Mouse (Mus musculus) embryonic facial prominence, embryonic 12.5 days (tissue): ENCODE data around the gene Mettl1. TPM values are rescaled to one million over a fixed set of nuclear protein-coding genes. Genes with fewer than 3 reads are reported as not detected.
A peak's percentile ranks its signal among the peaks of the same experiment; 100 is the strongest.

Source experiments
- ATAC-seq: fragments of 200-750 bp; cut with Nextera tagmentation; 2 replicates; pipeline ENCODE4 v1.8.0; 2017; ENCODE audit not compliant: insufficient number of reproducible peaks, insufficient read depth, low FRiP score, low TSS enrichment
- H3K27ac ChIP-seq: fragments of 300-500 bp; sonication (generic); 2 replicates; pipeline ENCODE4 v1.5.1; 2016; ENCODE audit warnings: mild to moderate bottlenecking
- H3K27me3 ChIP-seq: fragments of 300-500 bp; sonication (generic); 2 replicates; pipeline ENCODE4 v1.6.1; 2016; ENCODE audit warnings: mild to moderate bottlenecking, moderate library complexity
- H3K36me3 ChIP-seq: fragments of 300-500 bp; sonication (generic); 2 replicates; pipeline ENCODE4 v1.6.1; 2016; ENCODE audit warnings: mild to moderate bottlenecking
- H3K4me1 ChIP-seq: fragments of 300-500 bp; sonication (generic); 2 replicates; pipeline ENCODE4 v1.6.1; 2016
- H3K4me2 ChIP-seq: fragments of 300-500 bp; sonication (generic); replicated peaks from 2 replicates; pipeline ENCODE4 v1.6.1; 2016; ENCODE audit warnings: mild to moderate bottlenecking, moderate library complexity
- H3K4me3 ChIP-seq: fragments of 300-500 bp; sonication (generic); 2 replicates; pipeline ENCODE4 v1.5.1; 2016; ENCODE audit warnings: mild to moderate bottlenecking
- H3K9ac ChIP-seq: fragments of 300-500 bp; sonication (generic); 2 replicates; pipeline ENCODE4 v1.6.1; 2016; ENCODE audit warnings: mild to moderate bottlenecking, moderate library complexity
- H3K9me3 ChIP-seq: fragments of 300-500 bp; sonication (generic); 2 replicates; pipeline ENCODE4 v1.6.1; 2016; ENCODE audit warnings: mild to moderate bottlenecking, moderate library complexity
- WGBS: fragments of 180-500 bp; shearing (Covaris S2); methylation state at CpG from one replicate; pipeline ENCODE4 v1.1.7; 2016; 5-methylcytosine and 5-hydroxymethylcytosine counted together
- polyA plus RNA-seq: library from polyadenylated mRNA; unstranded; fragments of >200 nt; fragmentation: Nextera tagmentation; extraction: Ambion mirVana; gene quantifications from 2 replicates; pipeline ENCODE4 v1.2.1, GENCODE M21; 2016

The Mettl1 gene
- polyA plus RNA-seq, 1 experiment from 2014 or later, result 51.6 TPM

GRCm38 (mm10) chr10:127079665-127080391 lies 38.6 kb downstream of the Mettl1 start:
- ATAC-seq, result no peak
- H3K27ac ChIP-seq, result no peak overlapping the region

GRCm38 (mm10) chr10:127080901-127081780 lies 39.9 kb downstream of the Mettl1 start:
- no peak for ATAC-seq
- peak overlapping the region; percentile 99 for H3K4me2 ChIP-seq
- no peak overlapping the region for H3K27ac ChIP-seq
- no peaks in the 10 kb centered on the region for H3K9me3 ChIP-seq
- no peaks in the 10 kb centered on the region for H3K36me3 ChIP-seq
- WGBS, result 3% methylated on average over 48 of the region's 48 CpGs
- H3K4me1 ChIP-seq, result peaks cover 30% of the 10 kb centered on the region
- peak overlapping the region; percentile 40; the same call in 1 of the 2 replicates for H3K9ac ChIP-seq
- peaks cover 90% of the 10 kb centered on the region for H3K27me3 ChIP-seq
- H3K4me3 ChIP-seq, result peak overlapping the region; percentile 62

More at GRCm38 (mm10) chr10:127079665-127080391, 38.6 kb downstream of the Mettl1 start:
- Histone ChIP-seq H3K4me2 (peak overlapping the region; percentile 99), H3K9ac (peak overlapping the region; percentile 75), H3K36me3 (no peaks in the 10 kb centered on the region), H3K4me1 (peaks cover 30% of the 10 kb centered on the region), H3K4me3 (peak overlapping the region; percentile 62), H3K9me3 (no peaks in the 10 kb centered on the region), H3K27me3 (peaks cover 97% of the 10 kb centered on the region)
- WGBS, result 1% methylated on average over 68 of the region's 70 CpGs

- Histone ChIP-seq H3K9ac (no peak overlapping the region), H3K4me1 (peaks cover 30% of the 10 kb centered on the region), H3K27me3 (peaks cover 89% of the 10 kb centered on the region), H3K36me3 (no peaks in the 10 kb centered on the region), H3K4me2 (peak overlapping the region; percentile 99; the same call in 1 of the 2 replicates), H3K9me3 (no peaks in the 10 kb centered on the region), H3K4me3 (peak overlapping the region; percentile 22; the same call in 1 of the 2 replicates), H3K27ac (no peak overlapping the region)
- peak; percentile 17; the same call in 1 of the 2 replicates for ATAC-seq
- 25% methylated on average over 8 of the region's 8 CpGs for whole genome bisulfite sequencing
Observed at GRCm38 (mm10) chr10:127081996-127082620, 40.9 kb downstream of the Mettl1 start.

GRCm38 (mm10) chr10:127083292-127083914 lies 42.2 kb downstream of the Mettl1 start:
- Histone ChIP-seq H3K9me3 (no peaks in the 10 kb centered on the region), H3K27me3 (peaks cover 90% of the 10 kb centered on the region), H3K4me3 (no peak overlapping the region), H3K27ac (no peak overlapping the region), H3K4me2 (no peak overlapping the region), H3K36me3 (no peaks in the 10 kb centered on the region), H3K4me1 (peaks cover 24% of the 10 kb centered on the region), H3K9ac (no peak overlapping the region)
- ATAC-seq, result no peak
- WGBS, result 22% methylated on average over 8 of the region's 8 CpGs

- Histone ChIP-seq H3K36me3 (no peaks in the 10 kb centered on the region), H3K4me3 (no peak overlapping the region), H3K9ac (no peak overlapping the region), H3K27ac (no peak overlapping the region), H3K9me3 (no peaks in the 10 kb centered on the region), H3K4me2 (no peak overlapping the region), H3K27me3 (peaks cover 90% of the 10 kb centered on the region), H3K4me1 (peaks cover 24% of the 10 kb centered on the region)
- 58% methylated on average over 5 of the region's 5 CpGs for WGBS
- ATAC-seq, result no peak
Observed at GRCm38 (mm10) chr10:127083915-127084306, 42.7 kb downstream of the Mettl1 start.

- peaks cover 14% of the 10 kb centered on the region for H3K4me1 ChIP-seq
- 78% methylated on average over 9 of the region's 9 CpGs for WGBS
Observed at GRCm38 (mm10) chr10:127085052-127085451, 43.8 kb downstream of the Mettl1 start.

GRCm38 (mm10) chr10:127085633-127086032 lies 44.4 kb downstream of the Mettl1 start:
- peaks cover 91% of the 10 kb centered on the region for H3K27me3 ChIP-seq
- peaks cover 15% of the 10 kb centered on the region for H3K4me1 ChIP-seq
- no peak for ATAC-seq
- WGBS, result 74% methylated on average over 6 of the region's 6 CpGs
- H3K36me3 ChIP-seq, result no peaks in the 10 kb centered on the region
- no peak overlapping the region for H3K4me3 ChIP-seq
- H3K4me2 ChIP-seq, result no peak overlapping the region
- no peak overlapping the region for H3K27ac ChIP-seq
- H3K9me3 ChIP-seq, result no peaks in the 10 kb centered on the region
- no peak overlapping the region for H3K9ac ChIP-seq

More at GRCm38 (mm10) chr10:127085052-127085451, 43.8 kb downstream of the Mettl1 start:
- H3K4me2 ChIP-seq, result no peak overlapping the region
- no peak overlapping the region for H3K9ac ChIP-seq
- no peaks in the 10 kb centered on the region for H3K9me3 ChIP-seq
- ATAC-seq, result no peak
- no peak overlapping the region for H3K27ac ChIP-seq
- H3K27me3 ChIP-seq, result peaks cover 91% of the 10 kb centered on the region
- no peaks in the 10 kb centered on the region for H3K36me3 ChIP-seq
- H3K4me3 ChIP-seq, result no peak overlapping the region

- Histone ChIP-seq H3K4me1 (peaks cover 19% of the 10 kb centered on the region), H3K27me3 (peaks cover 77% of the 10 kb centered on the region), H3K27ac (no peak overlapping the region), H3K9ac (no peak overlapping the region), H3K4me2 (peak overlapping the region; percentile 30), H3K4me3 (peak overlapping the region; percentile 26), H3K36me3 (peaks cover 4% of the 10 kb centered on the region; the same call in 1 of the 2 replicates), H3K9me3 (no peaks in the 10 kb centered on the region)
- no peak for ATAC-seq
- 8% methylated on average over 57 of the region's 57 CpGs for WGBS
Observed at GRCm38 (mm10) chr10:127090560-127091411, 49.6 kb downstream of the Mettl1 start.

- 8% methylated on average over 46 of the region's 51 CpGs for WGBS
- H3K27me3 ChIP-seq, result peaks cover 72% of the 10 kb centered on the region
- peak overlapping the region; percentile 26 for H3K4me3 ChIP-seq
- ATAC-seq, result peak; percentile 17; the same call in 1 of the 2 replicates
- H3K9ac ChIP-seq, result no peak overlapping the region
- no peaks in the 10 kb centered on the region for H3K9me3 ChIP-seq
- H3K36me3 ChIP-seq, result peaks cover 14% of the 10 kb centered on the region; the same call in 1 of the 2 replicates
- peaks cover 19% of the 10 kb centered on the region for H3K4me1 ChIP-seq
- H3K4me2 ChIP-seq, result peak overlapping the region; percentile 30
- H3K27ac ChIP-seq, result no peak overlapping the region
Observed at GRCm38 (mm10) chr10:127091507-127092396, 50.5 kb downstream of the Mettl1 start.

- Histone ChIP-seq H3K9ac (no peak overlapping the region), H3K36me3 (peaks cover 21% of the 10 kb centered on the region), H3K9me3 (no peaks in the 10 kb centered on the region), H3K4me3 (no peak overlapping the region), H3K4me2 (no peak overlapping the region), H3K4me1 (peaks cover 19% of the 10 kb centered on the region), H3K27me3 (peaks cover 62% of the 10 kb centered on the region), H3K27ac (no peak overlapping the region)
- no peak for ATAC-seq
- 53% methylated on average over 4 of the region's 4 CpGs for WGBS
Observed at GRCm38 (mm10) chr10:127092742-127093141, 51.5 kb downstream of the Mettl1 start.
